Mouse (Mus musculus) stomach, postnatal 0 days (tissue): Measurements from ENCODE around the gene Ablim2.

ENCODE experiments used
- CTCF ChIP-seq: IDR thresholded peaks from 2 replicates; pipeline ENCODE4 v1.5.1; 2016; ENCODE audit warnings: antibody characterized with exemption, low read depth, mild to moderate bottlenecking, moderate library complexity
- EP300 ChIP-seq: optimal IDR thresholded peaks from 2 replicates; pipeline ENCODE3; 2016; ENCODE audit warnings: antibody characterized with exemption

DNA sequence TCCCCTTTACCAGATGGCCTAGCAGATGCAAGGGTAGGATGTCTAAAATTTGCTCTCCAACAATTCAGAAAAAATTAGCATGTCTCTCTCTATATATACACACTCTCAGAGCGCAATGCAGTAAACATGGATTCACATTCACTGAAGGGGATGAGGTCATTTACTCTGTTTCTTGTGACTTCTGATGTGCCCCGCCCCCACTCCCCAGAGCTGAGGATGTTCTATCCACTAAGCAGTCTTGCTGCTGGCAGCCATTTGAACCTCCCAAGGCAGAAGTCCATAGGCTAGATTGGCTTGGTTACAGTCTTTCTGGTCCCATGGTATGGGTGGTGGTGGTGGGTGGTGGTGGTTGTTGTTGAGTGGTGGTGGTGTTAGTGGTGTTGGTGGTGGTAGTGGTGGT is 35.7 kb upstream of the Ablim2 start:
- TF ChIP-seq CTCF (no peak), EP300 (no peak)
